Mouse (Mus musculus) lung, adult 2 months (tissue): ENCODE measurements at regions not wholly inside any gene's neighbourhood (a gene's known extent, or its start where the extent isn't known, plus 50 kb on each side); places are given as distances from the start of the nearest gene placed in this dataset.

Source experiments
- CTCF ChIP-seq: fragments of 200-500 bp; IDR thresholded peaks from 2 replicates; pipeline ENCODE4 v1.5.1; 2011; ENCODE audit warnings: mild to moderate bottlenecking, low read length, control low read depth; ENCODE audit not compliant: insufficient read depth
- POLR2A ChIP-seq: fragments of 200-500 bp; IDR thresholded peaks from 2 replicates; pipeline ENCODE4 v1.6.1; 2011; ENCODE audit warnings: low read depth, mild to moderate bottlenecking, control low read depth, low read length, borderline replicate concordance; ENCODE audit errors: extremely low read depth

- TF ChIP-seq CTCF, result no peak
- TF ChIP-seq POLR2A, result no peak
Observed at GRCm38 (mm10) chr4:105629581-105629980, 160.1 kb upstream of the Gm12728 start.
